Mouse (Mus musculus) cortical plate, adult 2 months (tissue): Measurements from ENCODE around the gene Trpc7.

ENCODE experiments used
- CTCF ChIP-seq: fragments of 200-500 bp; IDR thresholded peaks from 2 replicates; pipeline ENCODE4 v1.5.1; 2011; ENCODE audit warnings: mild to moderate bottlenecking, control low read depth, low read length; ENCODE audit not compliant: insufficient read depth; ENCODE audit errors: extremely low read depth
- POLR2A ChIP-seq: fragments of 200-500 bp; IDR thresholded peaks from 2 replicates; pipeline ENCODE4 v1.6.1; 2011; ENCODE audit warnings: mild to moderate bottlenecking, low read length, control low read depth; ENCODE audit not compliant: insufficient read depth; ENCODE audit errors: extremely low read depth

- TF ChIP-seq CTCF, result no peak
- no peak for TF ChIP-seq POLR2A
These were observed 154.1 kb downstream of the Trpc7 start for GRCm38 (mm10) chr13:56741691-56742090.
